Mouse (Mus musculus) activated CD4-positive, CD25-positive, alpha-beta regulatory T cell, adult 4 months (primary cell): Measurements from ENCODE around the gene Gm21663. TPM values are rescaled to one million over a fixed set of nuclear protein-coding genes. Genes with fewer than 3 reads are reported as not detected.
"Not testable (repeated sequence)": the region's sequence is repeated elsewhere in the genome, so short reads cannot be mapped to it uniquely, and the experiment has no call there.

Experiments used
- ATAC-seq: one replicate; pipeline ENCODE4 v1.8.0; 2017
- polyA plus RNA-seq, 2 experiments: library from polyadenylated mRNA; unstranded; fragments of 100-300 nt; shearing (Covaris generic); gene quantifications; one replicate each; pipeline ENCODE4 v1.2.1; 2017

Gm21663 gene
- polyA plus RNA-seq = not detected

DNA sequence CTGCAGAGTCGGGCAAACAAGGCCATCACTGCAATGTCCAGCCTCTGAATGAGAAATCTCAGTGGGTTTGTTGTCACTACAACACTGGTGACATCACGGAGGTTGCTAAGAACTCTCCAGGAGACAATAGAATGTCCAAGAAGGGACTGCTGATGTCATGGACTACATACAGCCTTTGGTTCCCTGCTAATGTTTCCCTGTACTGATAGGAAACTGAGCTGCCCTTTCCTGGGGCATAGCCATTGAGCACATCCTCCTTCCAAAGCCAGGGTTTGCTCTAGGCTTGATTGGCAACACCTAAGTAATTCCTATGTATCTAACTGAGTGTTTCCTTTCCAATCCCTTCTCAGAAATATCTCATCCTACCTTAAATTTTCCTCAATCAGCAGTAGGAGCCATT is at the start of gene Gm21663:
Gm21663 (minus strand) TSS at position 101 of the 400 bp plus-strand sequence.
- ATAC-seq = not testable (repeated sequence)

DNA sequence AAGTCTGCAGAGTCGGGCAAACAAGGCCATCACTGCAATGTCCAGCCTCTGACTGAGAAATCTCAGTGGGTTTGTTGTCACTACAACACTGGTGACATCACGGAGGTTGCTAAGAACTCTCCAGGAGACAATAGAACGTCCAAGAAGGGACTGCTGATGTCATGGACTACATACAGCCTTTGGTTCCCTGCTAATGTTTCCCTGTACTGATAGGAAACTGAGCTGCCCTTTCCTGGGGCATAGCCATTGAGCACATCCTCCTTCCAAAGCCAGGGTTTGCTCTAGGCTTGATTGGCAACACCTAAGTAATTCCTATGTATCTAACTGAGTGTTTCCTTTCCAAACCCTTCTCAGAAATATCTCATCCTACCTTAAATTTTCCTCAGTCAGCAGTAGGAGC is 46.4 kb upstream of the Gm21663 start, which contains the start of gene Gm21698:
Gm21698 (minus strand) TSS at position 101 of the 400 bp plus-strand sequence.
- ATAC-seq = not testable (repeated sequence)

DNA sequence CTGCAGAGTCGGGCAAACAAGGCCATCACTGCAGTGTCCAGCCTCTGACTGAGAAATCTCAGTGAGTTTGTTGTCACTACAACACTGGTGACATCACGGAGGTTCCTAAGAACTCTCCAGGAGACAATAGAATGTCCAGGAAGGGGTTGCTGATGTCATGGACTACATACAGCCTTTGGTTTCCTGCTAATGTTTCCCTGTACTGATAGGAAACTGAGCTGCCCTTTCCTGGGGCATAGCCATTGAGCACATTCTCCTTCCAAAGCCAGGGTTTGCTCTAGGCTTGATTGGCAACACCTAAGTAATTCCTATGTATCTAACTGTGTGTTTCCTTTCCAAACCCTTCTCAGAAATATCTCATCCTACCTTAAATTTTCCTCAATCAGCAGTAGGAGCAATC is 30.4 kb upstream of the Gm21663 start, which contains the start of gene Gm21680:
Gm21680 (minus strand) TSS at position 101 of the 400 bp plus-strand sequence.
- not testable (repeated sequence) for ATAC-seq

DNA sequence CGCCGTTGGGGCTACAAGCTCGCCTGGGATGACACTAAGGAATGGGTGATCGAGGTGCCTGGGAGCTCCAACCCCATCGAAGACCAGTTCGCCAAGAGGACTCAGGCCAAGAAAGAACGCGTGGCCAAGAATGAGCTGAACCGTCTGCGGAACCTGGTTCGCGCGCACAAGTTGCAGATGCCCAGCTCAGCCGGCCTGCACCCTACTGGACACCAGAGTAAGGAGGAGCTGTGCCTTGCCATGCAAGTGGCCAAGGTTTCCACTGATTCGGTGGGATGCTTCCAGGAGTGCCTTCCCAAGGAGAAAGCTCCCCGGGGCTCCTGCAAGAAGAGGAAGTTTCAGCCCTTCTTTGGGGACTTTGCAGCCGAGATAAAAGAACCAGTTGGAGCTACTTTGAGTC is 14.9 kb upstream of the Gm21663 start:
- not testable (repeated sequence) for ATAC-seq

DNA sequence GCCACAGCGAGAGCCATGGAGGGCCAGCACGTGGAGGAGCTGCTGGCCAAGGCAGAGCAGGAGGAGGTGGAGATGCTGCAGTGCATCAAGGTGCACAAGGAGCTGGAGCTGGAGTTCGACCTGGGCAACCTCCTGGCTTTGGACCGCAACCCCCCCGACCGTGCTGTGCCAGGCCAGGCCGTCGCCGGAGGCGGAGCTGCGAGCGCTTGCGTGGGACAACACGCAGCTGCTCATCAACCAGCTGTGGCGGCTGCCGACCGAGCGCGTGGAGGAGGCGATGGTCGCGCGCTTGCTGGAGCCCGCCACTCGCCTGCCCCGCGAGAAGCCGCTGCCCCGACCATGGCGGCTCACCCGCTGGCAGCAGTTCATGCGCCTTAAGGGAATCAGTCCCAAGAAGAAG is 14.4 kb upstream of the Gm21663 start:
- ATAC-seq = not testable (repeated sequence)

DNA sequence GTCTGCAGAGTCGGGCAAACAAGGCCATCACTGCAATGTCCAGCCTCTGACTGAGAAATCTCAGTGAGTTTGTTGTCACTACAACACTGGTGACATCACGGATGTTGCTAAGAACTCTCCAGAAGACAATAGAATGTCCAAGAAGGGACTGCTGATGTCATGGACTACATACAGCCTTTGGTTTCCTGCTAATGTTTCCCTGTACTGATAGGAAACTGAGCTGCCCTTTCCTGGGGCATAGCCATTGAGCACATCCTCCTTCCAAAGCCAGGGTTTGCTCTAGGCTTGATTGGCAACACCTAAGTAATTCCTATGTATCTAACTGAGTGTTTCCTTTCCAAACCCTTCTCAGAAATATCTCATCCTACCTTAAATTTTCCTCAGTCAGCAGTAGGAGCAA is 12.1 kb upstream of the Gm21663 start, which contains the start of gene Gm21671:
Gm21671 (minus strand) TSS at position 101 of the 400 bp plus-strand sequence.
- not testable (repeated sequence) for ATAC-seq

DNA sequence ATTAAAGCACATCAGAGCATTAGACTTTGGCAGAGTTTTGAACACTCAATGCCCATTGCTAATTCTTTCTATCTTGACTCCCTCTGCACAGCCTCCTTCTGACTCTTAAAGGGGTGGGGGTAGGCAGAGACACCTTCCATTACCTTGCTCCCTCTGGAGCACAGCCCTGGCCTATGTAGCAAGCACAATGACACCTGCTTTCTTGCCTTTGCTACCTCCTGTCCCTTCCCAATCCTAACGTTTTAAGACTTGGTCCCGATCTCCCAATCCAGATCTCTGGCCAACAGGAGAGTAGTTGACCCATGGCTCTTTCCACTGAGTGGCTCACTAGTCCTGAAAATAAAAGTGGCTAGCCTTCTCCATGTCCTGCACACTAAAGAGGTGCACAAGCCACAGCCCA is 3.2 kb upstream of the Gm21663 start:
- not testable (repeated sequence) for ATAC-seq

DNA sequence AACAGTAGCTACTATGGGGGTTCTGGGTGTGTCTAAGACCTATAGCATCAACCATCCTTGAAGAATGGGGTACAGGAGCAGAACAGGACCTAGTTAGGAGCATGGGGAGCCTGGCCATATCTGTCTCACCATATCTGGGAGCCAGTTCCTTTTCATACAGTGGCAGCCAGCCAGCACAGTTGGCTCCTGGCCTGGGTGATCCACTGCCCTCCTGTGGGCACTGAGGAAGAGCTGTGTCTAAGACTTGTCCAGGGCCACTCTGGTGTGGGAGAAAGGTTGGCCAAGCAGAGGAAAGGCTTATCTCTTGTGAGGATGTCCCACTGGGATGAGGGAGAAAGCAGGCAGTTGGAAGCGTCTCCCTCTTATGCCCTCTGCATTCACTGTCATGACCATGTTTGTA is 50.9 kb downstream of the Gm21663 start:
- no peak for ATAC-seq

DNA sequence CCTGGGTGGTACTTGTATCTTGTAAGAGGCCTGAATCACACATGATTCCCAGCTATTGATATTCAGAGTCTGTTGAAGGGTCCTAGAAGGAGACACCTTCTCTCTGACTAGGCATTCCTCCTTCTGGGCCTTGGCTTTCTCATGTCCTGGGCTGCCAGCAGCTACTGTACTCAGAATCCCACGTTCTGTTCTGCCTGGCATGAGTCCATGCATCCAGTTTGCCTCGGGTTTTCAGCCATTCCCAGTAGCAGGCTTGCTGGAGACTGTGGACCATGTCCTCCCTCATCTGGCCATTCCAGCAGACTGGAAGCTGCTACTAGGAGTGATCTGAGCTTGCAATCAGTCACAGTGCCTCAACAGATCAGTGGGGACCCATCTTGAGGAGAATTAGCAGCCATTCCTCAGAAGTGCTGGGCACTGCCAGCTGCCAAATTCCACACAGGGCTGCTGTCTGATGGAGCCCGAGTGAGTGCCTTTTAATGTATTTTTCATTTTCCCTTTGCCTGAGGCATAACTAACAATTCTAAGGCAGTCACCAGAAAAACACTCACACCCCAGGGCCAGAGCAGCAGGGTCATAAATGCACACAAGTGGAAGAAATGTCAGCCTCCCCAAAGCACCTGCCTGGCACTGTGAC is 52.3 kb downstream of the Gm21663 start:
- no peak for ATAC-seq

DNA sequence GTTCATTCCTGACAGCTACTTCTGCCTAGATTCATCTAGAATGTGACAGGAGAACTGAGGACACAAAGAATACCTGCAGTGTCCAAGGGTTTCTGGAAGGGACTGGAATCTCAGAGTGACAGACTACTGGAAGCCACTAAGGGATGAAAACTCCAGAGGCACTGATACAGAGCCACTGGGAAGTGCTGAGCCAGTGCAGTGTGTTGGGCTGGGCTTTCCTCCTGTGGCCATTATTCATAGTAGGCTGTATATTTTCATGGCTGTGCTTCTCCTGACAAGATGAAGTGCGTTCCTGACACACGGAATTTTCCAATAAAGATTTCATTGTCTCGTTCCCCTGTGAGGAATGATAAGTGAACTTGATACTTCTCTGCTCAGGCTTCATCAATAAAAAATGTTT is 55.5 kb downstream of the Gm21663 start:
- no peak for ATAC-seq

Other genes with a start within 250 kb of the Gm21663 start
- 1 to 10 TPM; 5.6 to 6.1 TPM for gene Xrcc2, start 236.6 kb downstream of the Gm21663 start, polyA plus RNA-seq
- under 1 TPM; 0.28 to 0.48 TPM for gene Actr3b, start 182.4 kb downstream of the Gm21663 start, polyA plus RNA-seq
- gene Gm21671, start 12.0 kb upstream of the Gm21663 start, polyA plus RNA-seq = not detected
- not detected for gene Gm21680, start 30.3 kb upstream of the Gm21663 start, polyA plus RNA-seq
- gene Gm21698, start 46.3 kb upstream of the Gm21663 start, polyA plus RNA-seq = not detected
- gene Gm1979, start 62.4 kb upstream of the Gm21663 start, polyA plus RNA-seq = not detected
- gene Gm5862, start 80.5 kb upstream of the Gm21663 start, polyA plus RNA-seq = not detected
- gene Speer4a, start 97.2 kb upstream of the Gm21663 start, polyA plus RNA-seq = not detected
- not detected for gene Gm7347, start 116.2 kb upstream of the Gm21663 start, polyA plus RNA-seq
- gene Gm10471, start 146.9 kb upstream of the Gm21663 start, polyA plus RNA-seq = not detected
- gene 5031410I06Rik, start 163.0 kb upstream of the Gm21663 start, polyA plus RNA-seq = not detected
- not detected for gene Gm10220, start 179.0 kb upstream of the Gm21663 start, polyA plus RNA-seq